Mouse (Mus musculus) frontal cortex, adult 2 months (tissue): ENCODE measurements at regions not wholly inside any gene's neighbourhood (a gene's known extent, or its start where the extent isn't known, plus 50 kb on each side); places are given as distances from the start of the nearest gene placed in this dataset.

Experiments used
- DNase-seq, 2 experiments: peaks; one replicate each; pipeline ENCODE4 v3.0.0; 2022; ENCODE audit warnings: low spot score in 1 of 2; ENCODE audit errors: extremely low spot score in 1 of 2

- DNase-seq: no peak
These were observed 442.9 kb upstream of the Tenm2 start for GRCm38 (mm10) chr11:37678484-37679193.

- DNase-seq: no peak
These were observed 435.6 kb upstream of the Tenm2 start for GRCm38 (mm10) chr11:37671320-37671719.

- DNase-seq: no peak
These were observed 431.2 kb upstream of the Tenm2 start for GRCm38 (mm10) chr11:37666925-37667324.

- no peak for DNase-seq
These were observed 414.3 kb upstream of the Tenm2 start for GRCm38 (mm10) chr11:37650095-37650494.

- DNase-seq: no peak
These were observed 387.5 kb upstream of the Tenm2 start for GRCm38 (mm10) chr11:37623290-37623689.

- DNase-seq: no peak
These were observed 364.8 kb upstream of the Tenm2 start for GRCm38 (mm10) chr11:37600533-37600932.

GRCm38 (mm10) chr11:37582236-37582635, 346.5 kb upstream of the Tenm2 start:
- DNase-seq: no peak

GRCm38 (mm10) chr11:37533624-37534023, 297.9 kb upstream of the Tenm2 start:
- no peak for DNase-seq

GRCm38 (mm10) chr11:37532476-37532875, 296.7 kb upstream of the Tenm2 start:
- no peak for DNase-seq

- no peak for DNase-seq
These were observed 262.8 kb upstream of the Tenm2 start for GRCm38 (mm10) chr11:37498463-37499015.

GRCm38 (mm10) chr11:37497874-37498273, 262.1 kb upstream of the Tenm2 start:
- no peak for DNase-seq

- no peak for DNase-seq
These were observed 244.5 kb upstream of the Tenm2 start for GRCm38 (mm10) chr11:37480236-37480635.

GRCm38 (mm10) chr11:37478970-37479482, 243.3 kb upstream of the Tenm2 start:
- peak; percentile 2 to 12 for DNase-seq

- DNase-seq: no peak
These were observed 238.3 kb upstream of the Tenm2 start for GRCm38 (mm10) chr11:37474068-37474467.

- no peak for DNase-seq
These were observed 228.1 kb upstream of the Tenm2 start for GRCm38 (mm10) chr11:37463658-37464420.

- DNase-seq: no peak
These were observed 226.6 kb upstream of the Tenm2 start for GRCm38 (mm10) chr11:37462375-37462774.

- DNase-seq: no peak
These were observed 211.6 kb upstream of the Tenm2 start for GRCm38 (mm10) chr11:37447361-37447760.

- DNase-seq: no peak
These were observed 210.9 kb upstream of the Tenm2 start for GRCm38 (mm10) chr11:37446626-37447025.

- DNase-seq: no peak
These were observed 207.0 kb upstream of the Tenm2 start for GRCm38 (mm10) chr11:37442781-37443180.

GRCm38 (mm10) chr11:37434600-37434999, 198.8 kb upstream of the Tenm2 start:
- peak; percentile 7 to 36 for DNase-seq

GRCm38 (mm10) chr11:37424312-37425169, 188.8 kb upstream of the Tenm2 start:
- no peak for DNase-seq
